Mouse (Mus musculus): ENCODE measurements around the gene Lck. TPM values are rescaled to one million over a fixed set of nuclear protein-coding genes. Genes with fewer than 3 reads are reported as not detected.
A peak's percentile ranks its signal among the peaks of the same experiment; 100 is the strongest.

Gene Lck
- total RNA-seq (2021) = 3.7 and 4.3 TPM in 2 replicates
- long read RNA-seq, partial matches to known transcripts = 0 of 2 reads
- long read RNA-seq, other reads (novel, unspliced or antisense) = 0 of 2 reads

DNA sequence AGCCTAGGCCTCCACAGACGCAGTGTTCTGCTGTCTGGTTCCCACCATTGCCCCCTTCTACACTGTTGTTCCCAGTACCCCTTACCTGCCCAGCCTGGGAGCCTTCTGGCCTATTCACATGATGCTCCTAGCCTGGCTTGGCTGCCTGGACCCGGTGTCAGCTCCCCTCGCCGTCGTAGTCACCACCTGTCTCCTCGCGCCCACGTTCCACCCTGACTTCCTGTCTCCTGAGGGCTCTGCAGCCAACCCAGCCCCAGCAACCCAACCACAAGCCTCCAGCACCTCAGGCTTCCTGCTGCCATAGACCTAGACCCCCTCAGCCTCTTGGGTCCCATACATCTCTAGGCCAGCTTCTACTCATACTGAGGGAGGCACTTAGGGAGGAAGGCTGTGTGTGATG is at the start of gene Lck:
TSS of gene Lck (minus strand) at position 212 of the 400 bp plus-strand sequence.
- DNase-seq = no peak

DNA sequence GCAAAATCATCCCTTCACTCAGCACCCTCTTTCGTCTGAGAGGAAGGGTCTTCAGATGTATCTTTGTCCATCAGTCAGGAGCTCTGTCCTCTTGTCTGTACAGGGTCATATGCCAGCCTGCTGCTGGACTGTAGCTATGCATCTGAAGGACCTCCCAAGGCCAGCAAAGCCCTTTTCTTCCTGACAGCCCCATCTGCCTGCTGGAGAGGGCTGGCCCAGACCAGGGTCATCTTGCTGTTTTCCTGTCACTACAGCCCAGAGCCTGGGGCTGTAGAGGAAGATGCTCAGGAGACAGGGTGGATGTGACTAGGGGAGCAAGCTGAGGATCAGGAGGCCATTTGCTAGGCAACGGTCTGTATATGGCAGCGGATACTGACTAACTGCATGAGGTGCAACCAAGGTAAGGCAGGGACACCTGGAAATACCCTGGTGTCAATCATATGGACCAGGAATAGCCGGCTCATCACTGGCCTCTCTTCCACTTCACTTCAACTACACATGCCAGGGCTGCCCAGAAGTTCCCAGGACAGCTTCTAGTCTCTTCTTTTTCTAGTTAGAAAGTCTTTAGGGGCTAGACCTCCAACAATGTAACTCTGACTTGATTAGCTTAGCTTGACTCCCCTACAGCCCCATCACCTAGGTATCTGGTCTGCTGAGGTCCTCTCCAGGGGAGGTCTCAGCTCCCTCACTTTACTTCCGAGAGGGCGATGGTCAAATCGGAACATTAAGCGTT is 49.5 kb upstream of the Lck start:
- no peak for DNase-seq

DNA sequence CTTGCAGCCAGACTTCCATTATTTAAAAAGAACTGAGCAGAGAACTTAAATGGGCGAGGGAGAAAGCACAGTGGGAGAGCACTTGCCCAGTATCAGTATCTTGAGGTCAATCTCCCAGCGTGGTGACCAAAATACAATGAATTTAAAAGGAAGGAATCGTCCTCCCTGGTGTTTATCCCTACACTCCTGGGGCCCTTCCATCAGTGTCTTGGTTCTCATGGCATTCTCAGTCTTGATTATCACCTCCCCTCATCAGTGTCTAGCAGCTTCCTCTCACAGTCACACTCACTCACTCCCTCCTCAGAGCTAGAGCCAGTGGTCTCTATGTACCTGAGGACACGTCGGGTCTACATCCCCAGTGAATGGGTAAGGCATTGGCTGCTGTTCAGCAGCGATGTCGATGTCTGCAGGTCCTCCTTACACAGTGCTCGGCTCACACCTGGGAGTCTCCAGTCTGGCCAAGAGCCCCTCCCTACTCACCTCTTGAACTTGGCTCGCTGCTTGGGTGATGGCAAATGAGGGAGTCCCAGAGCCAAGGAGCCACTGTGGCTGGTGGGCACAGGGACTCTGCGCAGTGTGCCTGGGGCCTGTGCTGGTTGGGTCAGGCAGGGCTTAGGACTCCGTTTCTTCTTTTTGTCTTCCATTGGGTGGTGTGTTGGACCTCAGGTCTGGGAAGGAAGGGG is 48.8 kb upstream of the Lck start:
- DNase-seq = no peak

DNA sequence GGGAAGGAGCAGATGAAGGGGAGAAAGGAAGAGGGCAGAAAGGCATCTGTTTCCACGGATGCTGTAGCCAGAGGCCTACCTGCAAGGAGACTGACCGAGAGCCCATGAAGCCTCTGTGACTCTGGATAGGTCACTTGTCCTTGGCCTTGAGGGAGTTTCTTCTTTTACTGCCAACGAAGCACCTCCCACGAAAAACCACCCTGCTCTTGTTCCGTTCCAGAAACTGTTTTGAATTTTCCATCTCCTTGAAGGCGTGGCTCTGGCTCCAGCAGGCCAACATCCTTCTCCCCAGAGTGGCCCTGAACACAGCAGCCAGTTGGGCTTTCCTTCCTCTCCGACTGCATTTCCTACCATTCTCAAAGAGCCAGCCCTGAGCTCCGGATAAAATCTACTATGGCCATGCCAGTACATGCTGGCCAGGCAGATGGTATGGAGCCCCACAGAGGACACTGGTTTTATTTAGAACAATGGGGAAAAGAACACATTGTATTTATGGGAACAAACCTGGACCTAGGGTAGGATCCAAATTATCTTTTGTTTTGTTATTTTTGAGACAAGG is 47.9 kb upstream of the Lck start:
- no peak for DNase-seq

DNA sequence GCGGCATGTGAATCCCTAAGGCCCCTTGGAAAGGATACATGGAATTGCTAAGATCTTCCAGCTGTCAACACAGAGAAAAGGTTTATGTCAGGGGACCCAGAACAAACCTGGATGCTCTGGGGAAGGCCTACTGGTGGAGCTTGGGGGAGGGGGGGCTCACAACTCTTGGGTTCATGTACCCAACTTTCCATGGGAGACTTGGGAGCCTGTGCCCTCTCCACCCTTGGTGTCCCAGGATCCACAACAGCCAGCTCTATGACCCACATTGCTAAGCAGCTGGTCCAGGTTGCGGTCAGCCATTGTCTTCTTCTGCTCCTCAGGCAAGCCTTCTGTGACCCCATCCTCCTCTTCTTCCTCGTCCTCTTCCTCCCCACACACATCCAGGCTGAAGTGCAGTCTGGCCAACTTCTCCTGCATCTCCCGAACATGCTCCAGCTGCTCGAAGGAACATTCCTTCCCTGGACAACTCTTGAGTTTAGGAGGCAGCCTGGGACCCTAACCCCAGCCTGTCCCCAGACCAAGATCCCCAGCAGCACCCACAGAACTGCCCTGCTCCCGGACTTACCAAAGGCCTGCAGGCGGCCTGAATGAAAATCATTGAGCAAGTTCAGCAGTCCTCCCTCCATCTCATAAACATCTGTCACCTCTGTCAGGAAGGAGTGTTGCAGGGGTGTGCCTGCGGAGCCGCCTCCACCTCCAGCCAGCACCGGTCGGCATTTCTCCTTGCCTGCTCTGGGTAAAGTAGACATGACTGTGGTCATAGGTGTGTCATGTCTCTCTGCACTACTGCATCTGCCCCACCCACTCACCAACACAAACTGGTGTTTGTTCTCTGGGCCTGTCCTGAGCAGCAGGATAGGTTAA is 47.2 kb upstream of the Lck start:
- DNase-seq = no peak

DNA sequence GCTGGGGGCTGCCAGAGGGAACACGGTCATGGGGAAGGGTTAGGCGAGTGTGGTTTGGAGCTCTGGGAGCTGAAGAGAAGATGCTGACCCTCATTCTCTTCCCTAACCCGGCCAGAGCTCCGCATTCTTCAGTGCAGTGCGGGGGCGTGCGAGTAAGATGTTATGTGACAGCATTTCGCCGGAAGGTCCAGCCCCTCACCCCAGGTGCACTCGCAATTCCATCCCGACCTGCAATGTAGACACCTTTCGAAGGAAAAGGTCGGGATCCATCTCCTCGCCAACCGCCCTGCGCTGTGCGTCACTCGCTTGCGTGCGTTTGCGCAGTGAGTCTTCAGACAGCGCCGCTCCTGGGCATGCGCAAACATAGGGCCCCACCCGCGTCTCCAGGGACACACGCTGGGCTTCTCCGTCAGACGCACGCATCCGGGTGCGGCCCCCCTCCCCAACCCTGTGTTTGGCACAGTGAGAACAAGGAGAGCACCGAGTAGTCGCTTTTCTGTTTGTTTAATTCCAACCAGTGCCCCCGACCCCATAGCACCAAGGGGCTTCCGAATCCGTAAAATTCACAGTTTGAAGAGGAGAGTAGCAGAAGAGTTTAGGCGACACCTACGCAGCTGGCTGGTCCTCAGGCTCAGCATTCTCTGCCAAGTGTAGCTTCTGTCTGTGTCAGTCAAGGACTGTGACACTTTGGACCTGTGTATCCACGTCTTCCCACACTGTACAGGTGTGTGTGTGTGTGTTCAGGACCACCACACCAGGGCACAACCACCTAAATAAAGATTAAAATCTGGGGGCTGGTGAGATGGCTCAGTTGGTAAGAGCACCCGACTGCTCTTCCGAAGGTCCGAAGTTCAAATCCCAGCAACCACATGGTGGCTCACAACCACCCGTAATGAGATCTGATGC is 45.6 kb upstream of the Lck start, which contains the start of gene Iqcc:
TSS of gene Iqcc (minus strand) at position 314 of the 906 bp plus-strand sequence.
- peak; percentile 97 for DNase-seq

DNA sequence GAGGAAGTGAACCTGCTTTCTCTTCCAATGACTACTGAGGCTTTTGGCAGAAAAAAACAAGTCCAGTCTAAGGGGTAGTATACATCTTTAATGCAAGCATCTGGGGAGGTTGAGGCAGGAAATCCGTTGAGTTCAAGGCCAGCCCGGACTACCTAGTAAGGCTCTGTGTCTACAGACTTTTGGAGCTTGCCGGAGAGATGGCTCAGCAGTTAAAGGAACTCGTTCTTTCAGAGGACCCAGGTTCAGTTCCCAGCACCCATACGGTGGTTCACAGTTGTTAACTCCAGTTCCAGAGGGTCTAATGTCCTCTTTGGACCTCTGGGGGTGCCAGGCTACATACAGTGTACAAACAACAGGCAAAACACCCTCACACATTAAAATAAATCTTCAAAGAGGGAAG is 44.6 kb upstream of the Lck start:
- DNase-seq = no peak

DNA sequence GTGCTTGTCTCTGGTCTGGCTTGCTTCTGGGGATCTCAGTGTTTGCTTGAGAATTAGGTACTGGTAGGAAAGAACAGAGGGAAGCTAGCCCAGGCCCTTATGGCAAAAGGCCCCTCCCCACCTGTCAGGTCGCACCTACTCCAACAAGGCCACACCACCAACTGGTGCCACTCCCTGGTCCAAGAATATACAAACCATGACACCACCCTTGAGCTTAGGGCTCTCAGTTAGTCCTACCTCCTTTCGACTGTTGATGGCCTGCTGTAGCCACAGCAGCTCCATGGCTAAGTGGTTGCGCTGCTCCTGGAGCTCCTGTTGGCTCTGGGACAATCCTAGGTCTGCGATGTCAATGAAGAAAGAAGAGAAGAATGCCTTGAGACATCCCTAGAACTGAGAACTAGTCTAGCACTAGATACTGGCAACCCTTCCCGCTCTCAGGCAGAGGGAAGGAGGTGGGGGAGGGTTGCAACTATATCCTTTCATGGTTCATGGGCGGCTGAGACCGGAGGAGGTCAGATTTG is 43.7 kb upstream of the Lck start:
- no peak for DNase-seq

DNA sequence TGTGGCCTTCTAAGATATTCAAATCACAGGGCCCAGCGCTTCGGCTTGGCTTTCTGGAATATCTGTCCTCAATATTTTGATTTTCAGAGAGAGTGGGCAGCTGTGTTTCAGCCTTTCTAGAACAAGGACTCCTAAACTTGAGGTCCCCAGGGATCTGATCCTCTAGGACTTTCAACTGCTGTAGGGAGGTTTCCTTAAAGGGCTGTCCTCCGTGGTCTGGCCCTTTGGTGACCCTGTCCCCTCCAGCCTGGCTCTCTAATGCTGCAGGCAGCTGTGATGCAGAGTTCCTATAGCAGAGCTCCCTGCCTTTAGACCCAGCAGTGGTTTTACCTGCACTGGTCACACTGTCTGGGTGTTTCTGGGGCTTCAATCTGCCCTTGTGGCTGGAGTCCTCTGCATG is 43.2 kb upstream of the Lck start:
- DNase-seq = no peak

DNA sequence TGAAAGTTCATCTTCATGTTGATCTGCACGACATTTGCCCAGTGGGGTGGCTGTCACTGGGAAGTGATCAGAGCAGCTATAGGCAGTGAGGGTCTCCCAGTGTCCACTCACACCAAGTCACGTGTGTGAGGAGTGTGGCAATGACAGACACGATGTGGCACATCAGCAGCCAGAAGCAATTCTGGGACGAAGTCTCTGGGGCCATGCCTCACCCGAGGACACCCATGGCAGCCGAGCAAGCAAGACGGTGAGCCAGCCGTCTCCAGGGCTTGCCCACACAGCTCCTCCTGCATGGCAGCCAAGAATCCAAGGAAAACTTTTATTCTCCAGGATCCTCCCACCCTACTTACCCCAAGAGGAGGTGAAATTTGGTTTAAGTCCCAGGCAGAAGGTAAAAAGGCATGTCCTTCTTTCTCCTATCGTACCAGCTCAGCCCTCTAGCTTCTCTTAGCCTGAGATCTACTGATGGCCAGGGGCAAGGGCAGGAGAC is 42.4 kb upstream of the Lck start:
- DNase-seq = no peak

DNA sequence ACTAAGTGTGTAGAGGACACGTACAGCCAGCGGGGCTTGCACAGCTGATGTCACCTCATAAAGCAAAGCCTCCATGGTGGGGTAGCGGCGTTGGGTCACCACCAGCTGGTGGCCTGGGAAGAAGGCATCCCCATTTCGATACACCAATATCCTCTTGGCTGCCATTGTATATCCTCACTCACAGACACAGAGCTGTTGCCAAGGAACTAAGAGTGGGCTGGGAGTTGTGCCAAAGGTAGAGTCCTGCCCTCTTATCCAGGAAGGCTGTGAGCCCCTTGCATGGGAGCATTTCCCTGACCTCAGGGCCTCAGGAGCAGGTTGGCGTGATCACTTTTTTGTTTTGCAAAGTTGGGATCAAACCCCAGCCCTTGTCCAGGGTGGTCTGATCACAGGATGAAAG is 40.7 kb upstream of the Lck start, which contains the start of gene Dcdc2b:
TSS of gene Dcdc2b (minus strand) at position 165 of the 400 bp plus-strand sequence.
- DNase-seq = no peak

DNA sequence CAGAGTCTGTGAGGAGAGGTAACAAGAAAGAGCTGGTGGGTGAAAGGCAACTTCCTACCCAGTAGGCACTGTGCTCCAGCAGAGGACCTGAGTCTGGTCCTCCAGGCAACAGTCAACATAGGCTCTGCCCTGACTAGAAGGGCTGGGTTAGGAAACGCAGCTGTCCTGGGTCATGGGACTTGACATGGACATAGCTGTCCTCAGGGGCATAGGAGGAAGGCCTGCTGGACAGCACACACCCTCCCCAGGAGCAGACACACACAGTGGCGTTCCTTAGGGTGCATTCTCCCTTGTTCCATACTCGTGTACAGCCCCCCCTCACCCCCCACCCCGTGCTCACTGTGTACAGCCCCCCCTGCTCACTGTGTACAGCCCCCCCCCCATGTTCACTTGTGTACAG is 37.0 kb upstream of the Lck start:
- DNase-seq = no peak

DNA sequence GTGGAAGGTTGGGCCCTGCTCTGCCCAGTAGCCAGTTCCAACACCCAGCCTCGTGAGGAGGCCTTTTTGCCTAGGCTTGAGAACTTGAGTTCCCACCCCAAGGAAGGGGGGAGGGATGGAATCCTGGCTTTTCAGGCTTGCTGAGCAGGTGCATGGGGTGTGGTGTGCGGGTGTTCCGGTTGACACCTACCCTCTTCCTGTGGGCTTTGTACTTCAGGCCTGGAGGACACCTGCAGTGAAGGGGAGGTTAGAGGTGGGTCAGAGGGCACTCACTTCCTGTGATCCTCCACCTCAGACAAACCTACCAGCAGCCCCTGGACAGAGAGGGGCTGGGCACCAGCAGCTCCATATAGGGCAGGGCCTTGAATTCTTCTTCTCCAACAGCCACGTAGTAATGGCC is 36.6 kb upstream of the Lck start:
- DNase-seq = no peak

DNA sequence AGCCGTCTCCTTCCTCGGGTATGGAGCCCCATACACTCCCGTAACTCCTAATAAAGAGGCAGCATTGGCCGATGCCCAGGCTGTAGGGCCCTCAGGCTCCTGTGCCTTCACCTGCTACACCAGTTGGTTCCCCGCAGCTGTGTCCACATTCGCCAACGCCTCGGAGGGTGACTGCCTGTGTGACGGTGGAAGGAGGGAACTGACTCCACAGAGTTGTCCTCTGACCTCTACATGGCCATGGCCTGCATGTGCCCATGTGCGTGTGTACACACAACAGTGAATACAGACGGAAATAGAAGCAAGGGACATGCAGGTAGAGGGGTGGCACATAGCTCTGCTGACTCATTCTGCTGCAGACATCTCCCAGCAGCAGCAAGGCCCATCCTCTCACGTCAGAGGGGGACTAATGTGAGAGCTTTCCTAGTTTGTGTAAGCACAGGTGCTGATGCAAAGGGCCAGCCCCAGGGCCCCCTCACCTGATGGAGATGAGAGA is 35.7 kb upstream of the Lck start:
- DNase-seq = no peak

DNA sequence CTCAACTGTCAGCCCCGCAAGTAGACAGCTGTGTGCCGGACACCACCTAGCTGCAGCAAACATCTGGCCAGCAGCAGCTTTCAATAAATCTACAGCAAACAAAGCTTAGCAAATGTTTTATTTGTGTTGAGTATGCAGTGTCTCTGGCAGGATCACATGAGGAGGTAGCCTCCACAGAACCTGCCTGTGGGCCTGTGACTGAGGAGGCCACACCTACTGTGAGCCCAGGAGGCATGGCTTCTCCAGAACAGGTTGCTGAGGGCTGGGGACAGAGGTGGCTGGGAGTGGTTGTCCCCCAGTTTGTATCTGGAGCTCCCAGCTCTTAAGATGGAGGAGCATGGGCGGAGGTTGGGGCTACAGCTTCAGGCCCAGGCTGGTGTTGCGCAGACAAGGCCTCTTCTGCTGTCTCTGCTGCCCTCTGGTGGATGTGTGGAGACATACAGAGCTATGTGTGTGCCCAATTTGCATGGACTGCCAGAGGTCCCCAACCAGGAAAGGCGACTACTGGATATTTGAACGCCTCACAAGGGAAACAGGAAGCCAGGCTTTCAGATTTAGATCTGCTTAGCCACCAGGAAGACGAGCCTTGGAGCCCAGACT is 35.1 kb upstream of the Lck start:
- peak; percentile 69 for DNase-seq

DNA sequence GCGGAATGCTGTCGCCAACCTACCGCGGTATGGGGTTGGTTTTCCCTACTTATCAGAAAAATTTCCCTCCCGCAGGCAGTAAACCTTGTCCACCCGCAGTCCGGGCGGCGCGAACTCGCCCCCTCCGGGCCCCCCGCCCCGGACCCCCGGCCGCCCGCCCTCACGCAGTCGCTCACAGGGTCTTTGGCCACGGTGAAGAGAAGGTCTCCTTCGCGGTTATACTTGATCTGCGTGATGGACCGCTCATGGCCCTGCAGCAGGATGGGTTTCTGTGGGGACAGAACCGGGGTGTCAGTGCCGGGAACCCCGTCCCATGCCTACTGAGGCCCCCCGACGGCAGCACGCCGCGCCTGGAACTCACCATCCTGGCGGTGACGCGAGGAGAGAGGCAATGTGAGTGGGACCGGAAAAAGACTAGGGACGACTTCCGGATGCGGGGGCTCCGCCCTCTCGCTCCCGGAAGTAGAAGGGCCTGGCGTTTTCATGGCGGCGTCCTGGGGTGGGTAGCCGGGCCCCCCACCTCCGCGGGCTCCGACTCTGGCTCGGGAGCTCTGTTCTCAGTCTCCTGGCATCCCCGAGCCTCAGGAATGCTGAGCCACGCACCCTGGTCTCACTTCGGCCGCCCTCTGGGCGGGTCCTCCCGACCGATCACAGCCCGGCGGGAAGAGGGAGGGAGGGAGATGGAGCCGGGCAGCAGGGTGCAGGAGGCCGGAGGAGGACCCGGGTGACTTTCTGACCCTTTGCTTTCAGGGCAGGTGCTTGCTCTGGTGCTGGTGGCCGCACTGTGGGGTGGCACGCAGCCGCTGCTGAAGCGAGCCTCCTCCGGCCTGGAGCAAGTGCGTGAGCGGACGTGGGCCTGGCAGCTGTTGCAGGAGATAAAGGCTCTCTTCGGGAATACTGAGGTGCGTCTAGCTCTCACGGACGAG is 27.1 kb upstream of the Lck start, which contains the start of the genes Eif3i and Tmem234:
TSS of gene Eif3i (minus strand) at position 416 of the 926 bp plus-strand sequence.
TSS of gene Tmem234 (plus strand) at position 436 of the 926 bp plus-strand sequence.
- DNase-seq = peak; percentile 82

DNA sequence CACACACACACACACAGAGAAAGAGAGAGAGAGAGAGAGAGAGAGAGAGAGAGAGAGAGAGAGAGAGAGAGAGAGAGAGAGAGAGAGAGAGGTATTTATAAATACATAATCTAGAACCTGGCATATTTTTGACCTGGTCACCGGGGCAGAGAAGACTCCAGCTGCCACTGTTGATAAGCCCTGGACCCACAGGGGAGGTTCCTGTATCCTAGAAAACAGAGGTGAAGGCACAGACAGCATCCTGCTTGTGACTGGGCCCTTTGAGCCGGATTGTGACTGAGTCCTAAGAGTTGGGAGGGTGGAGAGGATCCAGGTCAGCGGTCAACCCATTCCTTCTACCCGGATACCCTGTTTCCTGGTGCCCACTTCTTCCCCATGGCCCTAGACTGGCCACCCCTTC is 15.4 kb upstream of the Lck start:
- DNase-seq = no peak

DNA sequence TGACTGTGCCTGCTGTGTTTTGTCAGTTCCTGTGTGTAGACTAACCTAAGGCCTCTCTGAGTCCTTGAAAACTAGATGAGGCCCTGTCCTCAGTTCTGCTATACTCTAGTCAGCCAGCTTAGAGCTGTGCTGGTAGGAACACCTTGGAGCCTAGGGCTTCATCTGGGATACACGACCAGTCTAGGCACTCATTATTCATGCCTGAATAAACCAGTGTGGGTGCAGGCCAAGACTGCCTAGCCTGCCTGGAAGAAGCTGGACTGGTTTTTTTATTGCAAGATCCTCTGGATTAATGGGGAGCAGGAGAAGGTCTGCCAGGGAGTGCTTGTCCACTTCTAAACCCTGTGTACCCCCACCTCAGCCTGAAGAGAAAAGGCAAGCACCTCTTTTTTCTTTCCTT is 13.5 kb upstream of the Lck start:
- DNase-seq = no peak

DNA sequence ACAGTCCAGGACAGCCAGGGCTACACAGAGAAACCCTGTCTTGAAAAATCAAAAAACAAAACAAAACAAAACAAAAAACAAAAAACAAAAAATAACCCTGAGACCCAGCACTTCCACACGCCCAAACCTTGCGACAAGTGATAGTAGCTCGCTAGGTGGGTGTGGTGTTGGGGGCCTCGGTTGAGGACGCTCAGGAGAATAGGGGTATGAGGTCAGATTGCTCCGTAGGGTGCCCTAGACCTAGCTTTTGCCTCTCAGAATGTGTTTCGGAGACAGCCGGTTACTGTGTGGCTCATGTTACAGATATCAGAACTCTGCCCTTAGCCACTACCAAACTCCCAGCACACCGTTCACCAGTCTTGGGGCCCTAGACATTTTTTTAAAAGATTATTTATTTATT is 12.3 kb upstream of the Lck start:
- no peak for DNase-seq

Measured in adrenal gland, postnatal 25 days (tissue).